Mouse (Mus musculus) lung, embryonic 15.5 days (tissue): ENCODE results near the gene BC051019. TPM values are rescaled to one million over a fixed set of nuclear protein-coding genes. Genes with fewer than 3 reads are reported as not detected.

Experiments
- ATAC-seq: fragments of 200-750 bp; cut with Nextera tagmentation; 2 replicates; pipeline ENCODE4 v1.8.0; 2017; ENCODE audit warnings: moderate number of reproducible peaks, borderline replicate concordance; ENCODE audit not compliant: low FRiP score, low TSS enrichment; ENCODE audit errors: extremely low read depth
- H3K27ac ChIP-seq: fragments of 300-500 bp; sonication (generic); 2 replicates; pipeline ENCODE4 v1.5.1; 2015; ENCODE audit warnings: moderate library complexity, mild to moderate bottlenecking, inconsistent platforms
- H3K27me3 ChIP-seq: fragments of 300-500 bp; sonication (generic); 2 replicates; pipeline ENCODE4 v1.6.1; 2015; ENCODE audit warnings: inconsistent platforms
- H3K36me3 ChIP-seq: fragments of 300-500 bp; sonication (generic); 2 replicates; pipeline ENCODE4 v1.6.1; 2015; ENCODE audit warnings: inconsistent platforms
- H3K4me1 ChIP-seq: fragments of 300-500 bp; sonication (generic); 2 replicates; pipeline ENCODE4 v1.6.1; 2015; ENCODE audit warnings: inconsistent platforms
- H3K4me2 ChIP-seq: fragments of 300-500 bp; sonication (generic); 2 replicates; pipeline ENCODE4 v1.6.1; 2015; ENCODE audit warnings: inconsistent platforms, mild to moderate bottlenecking, moderate library complexity
- H3K4me3 ChIP-seq: fragments of 300-500 bp; sonication (generic); 2 replicates; pipeline ENCODE4 v1.5.1; 2015; ENCODE audit warnings: mild to moderate bottlenecking, inconsistent platforms
- H3K9ac ChIP-seq: fragments of 300-500 bp; sonication (generic); 2 replicates; pipeline ENCODE4 v1.6.1; 2015; ENCODE audit warnings: inconsistent platforms
- H3K9me3 ChIP-seq: fragments of 300-500 bp; sonication (generic); 2 replicates; pipeline ENCODE4 v1.6.1; 2016; ENCODE audit warnings: inconsistent platforms
- WGBS: fragments of 180-500 bp; shearing (Covaris S2); methylation state at CpG from one replicate; pipeline ENCODE4 v1.1.7; 2015; 5-methylcytosine and 5-hydroxymethylcytosine counted together
- polyA plus RNA-seq: library from polyadenylated mRNA; unstranded; fragments of >200 nt; fragmentation: Nextera tagmentation; extraction: Ambion mirVana; gene quantifications from 2 replicates; pipeline ENCODE4 v1.2.1, GENCODE M21; 2015

Gene BC051019
- polyA plus RNA-seq, 1 experiment from 2014 or later = 2.5 TPM

- Histone ChIP-seq H3K36me3 (no peaks in the 10 kb centered on the region), H3K9me3 (no peaks in the 10 kb centered on the region), H3K4me1 (peaks cover 29% of the 10 kb centered on the region), H3K27ac (no peak overlapping the region; the same call in 1 of the 2 replicates), H3K4me2 (peak overlapping the region; percentile 76), H3K9ac (0 out of 2 replicates have a peak overlapping the region, but pooled peaks have one; percentile 66), H3K27me3 (no peaks in the 10 kb centered on the region), H3K4me3 (peak overlapping the region; percentile 67)
- no peak for ATAC-seq
- WGBS = 33% methylated on average over 3 of the region's 3 CpGs
These were observed 19.2 kb downstream of the BC051019 start for GRCm38 (mm10) chr7:109704461-109704860.

DNA sequence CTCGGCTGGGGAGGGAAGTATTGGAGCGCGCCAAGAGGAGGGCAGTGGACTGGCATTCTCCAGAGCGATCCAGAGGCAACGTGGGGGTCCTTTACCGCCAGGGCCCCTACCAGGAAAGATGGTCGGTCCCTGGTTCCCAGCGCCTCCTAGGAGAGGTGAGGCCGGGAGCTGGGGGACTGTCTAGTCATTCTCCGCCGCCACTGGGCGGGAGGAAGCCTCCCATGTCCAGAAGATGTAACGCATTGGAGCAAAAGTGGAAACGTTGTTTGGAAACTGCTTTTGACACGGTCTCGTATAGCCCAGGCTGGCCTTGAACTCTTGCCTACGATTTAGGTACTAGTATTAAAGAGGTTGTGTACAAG, 19.7 kb downstream of the BC051019 start:
- ATAC-seq = no peak; the same call in 1 of the 2 replicates
- H3K9me3 ChIP-seq = no peaks in the 10 kb centered on the region
- H3K27ac ChIP-seq = peak overlapping the region; percentile 84

DNA sequence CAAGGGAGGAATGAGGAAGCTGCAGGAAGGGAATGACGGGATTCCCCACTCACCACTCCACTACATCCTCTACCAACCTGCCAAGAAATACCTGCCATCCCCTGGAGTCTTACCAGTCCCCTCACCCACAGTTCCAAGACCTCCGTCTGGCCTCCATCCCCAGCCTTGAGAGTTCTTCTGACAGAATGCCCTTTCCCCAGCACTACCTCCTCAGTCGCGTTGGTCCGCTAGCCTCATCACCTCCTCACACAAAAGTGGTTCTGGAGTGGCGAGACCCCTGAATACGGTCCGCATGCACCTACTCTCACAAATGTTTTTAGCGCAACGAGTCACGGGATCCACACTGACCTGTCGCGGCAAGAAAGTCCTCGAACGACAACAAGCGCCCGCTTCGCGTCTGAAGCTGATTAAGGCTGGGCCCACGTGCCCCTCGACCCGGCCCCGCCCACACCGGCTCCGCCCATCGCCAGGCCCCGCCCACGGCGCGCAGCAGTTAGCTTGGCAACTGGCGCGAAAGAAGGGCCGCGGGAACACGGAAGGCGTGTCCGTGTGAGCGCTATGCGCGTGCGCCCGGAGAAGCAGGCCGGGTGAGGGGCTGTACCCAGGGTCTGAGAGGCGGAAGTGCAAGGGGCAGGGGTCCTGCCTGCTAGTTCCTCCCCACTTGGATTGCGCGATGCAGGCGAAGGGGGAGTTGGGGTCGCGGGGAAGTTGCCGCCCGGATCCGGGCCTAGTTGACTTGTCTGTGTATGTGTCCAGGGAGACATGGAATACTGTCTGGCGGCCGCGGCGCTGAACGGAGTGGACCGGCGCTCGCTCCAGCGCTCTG, 20.2 kb downstream of the BC051019 start, which contains the start of the genes St5 and Akip1:
Gene St5, minus strand, starts transcription at position 416 of the 826 bp plus-strand sequence.
Gene Akip1, plus strand, starts transcription at position 501 of the 826 bp plus-strand sequence.
- Histone ChIP-seq H3K36me3 (no peaks in the 10 kb centered on the region), H3K4me2 (peak within 1 kb of the TSS; percentile 76), H3K9ac (peak within 1 kb of the TSS; percentile 66), H3K4me1 (peaks cover 24% of the 10 kb centered on the region), H3K9me3 (no peaks in the 10 kb centered on the region), H3K4me3 (peak within 1 kb of the TSS; percentile 67), H3K27me3 (no peaks in the 10 kb centered on the region), H3K27ac (peak within 1 kb of the TSS; percentile 84)
- ATAC-seq = peak; percentile 95
- under 1% methylated on average over 61 of the region's 61 CpGs for WGBS

More for the DNA sequence above, 19.7 kb downstream of the BC051019 start:
- whole genome bisulfite sequencing = 2% methylated on average over 17 of the region's 17 CpGs
- Histone ChIP-seq H3K4me1 (peaks cover 26% of the 10 kb centered on the region), H3K36me3 (no peaks in the 10 kb centered on the region), H3K4me3 (peak overlapping the region; percentile 67), H3K9ac (peak overlapping the region; percentile 66), H3K27me3 (no peaks in the 10 kb centered on the region), H3K4me2 (peak overlapping the region; percentile 76)

- 37% methylated on average over 4 of the region's 4 CpGs for WGBS
- H3K27me3 ChIP-seq = no peaks in the 10 kb centered on the region
- no peak for ATAC-seq
- H3K4me3 ChIP-seq = peak overlapping the region; percentile 67; the same call in 1 of the 2 replicates
- H3K36me3 ChIP-seq = no peaks in the 10 kb centered on the region
- no peaks in the 10 kb centered on the region for H3K9me3 ChIP-seq
- H3K27ac ChIP-seq = no peak overlapping the region
- H3K4me1 ChIP-seq = peaks cover 18% of the 10 kb centered on the region
- peak overlapping the region; percentile 76 for H3K4me2 ChIP-seq
- H3K9ac ChIP-seq = no peak overlapping the region
These were observed 20.9 kb downstream of the BC051019 start for GRCm38 (mm10) chr7:109702721-109703120.

DNA sequence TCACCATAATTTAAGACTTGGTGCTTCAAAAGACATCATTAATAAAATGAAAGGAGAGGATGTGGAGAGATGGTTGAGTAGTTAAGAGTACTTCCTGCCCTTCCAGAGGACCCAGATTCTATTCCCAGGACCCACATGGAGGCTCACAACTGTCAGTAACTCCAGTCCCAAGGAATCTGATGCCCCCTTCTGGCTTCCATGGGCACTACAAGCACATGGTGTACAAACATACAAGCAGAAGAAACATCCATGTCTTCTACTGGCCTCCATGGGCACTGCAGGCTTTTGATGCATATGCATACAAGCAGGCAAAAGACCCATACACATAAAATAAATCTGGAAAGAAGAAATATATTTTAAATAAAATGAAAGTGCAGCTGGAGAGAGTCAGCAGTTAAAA, 23.4 kb downstream of the BC051019 start:
- H3K4me3 ChIP-seq = no peak overlapping the region
- no peaks in the 10 kb centered on the region for H3K9me3 ChIP-seq
- no peak for ATAC-seq
- H3K9ac ChIP-seq = no peak overlapping the region
- H3K36me3 ChIP-seq = no peaks in the 10 kb centered on the region
- H3K4me1 ChIP-seq = peaks cover 10% of the 10 kb centered on the region
- H3K4me2 ChIP-seq = no peak overlapping the region
- H3K27me3 ChIP-seq = no peaks in the 10 kb centered on the region
- no peak overlapping the region for H3K27ac ChIP-seq

GRCm38 (mm10) chr7:109695339-109695726, 28.3 kb downstream of the BC051019 start:
- Histone ChIP-seq H3K9me3 (no peaks in the 10 kb centered on the region), H3K4me3 (no peak overlapping the region), H3K27me3 (no peaks in the 10 kb centered on the region), H3K36me3 (no peaks in the 10 kb centered on the region), H3K27ac (no peak overlapping the region), H3K4me2 (no peak overlapping the region), H3K4me1 (peaks cover 9% of the 10 kb centered on the region), H3K9ac (no peak overlapping the region)
- no peak for ATAC-seq
- WGBS = 85% methylated on average over 10 of the region's 10 CpGs

GRCm38 (mm10) chr7:109694576-109695338, 28.9 kb downstream of the BC051019 start:
- H3K36me3 ChIP-seq = no peaks in the 10 kb centered on the region
- 87% methylated on average over 13 of the region's 13 CpGs for WGBS
- H3K4me2 ChIP-seq = no peak overlapping the region

DNA sequence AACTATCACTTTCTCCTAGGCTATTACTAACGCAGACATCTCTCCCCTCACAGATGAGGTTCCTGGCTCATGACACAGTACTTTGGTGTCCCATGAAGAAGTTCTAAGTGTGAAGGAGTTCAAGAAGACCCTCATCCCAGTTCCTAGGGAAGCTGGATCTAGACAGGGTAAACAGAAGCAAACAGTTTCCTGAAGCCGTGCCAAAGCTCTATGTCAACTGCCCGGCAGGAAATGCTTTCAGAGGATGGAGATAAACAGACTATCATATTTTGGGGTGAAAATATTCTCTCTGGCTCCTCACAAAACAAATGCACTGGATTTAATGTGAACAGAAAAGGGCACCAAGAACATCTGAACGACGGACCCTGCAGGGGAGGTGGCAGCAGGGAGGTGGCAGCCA, 32.7 kb downstream of the BC051019 start:
- peak; percentile 17; the same call in 1 of the 2 replicates for ATAC-seq
- H3K4me2 ChIP-seq = no peak overlapping the region
- H3K27ac ChIP-seq = peak overlapping the region; percentile 70

More at GRCm38 (mm10) chr7:109694576-109695338, 28.9 kb downstream of the BC051019 start:
- Histone ChIP-seq H3K27ac (no peak overlapping the region), H3K9me3 (no peaks in the 10 kb centered on the region), H3K4me3 (no peak overlapping the region), H3K9ac (no peak overlapping the region), H3K27me3 (no peaks in the 10 kb centered on the region), H3K4me1 (peaks cover 10% of the 10 kb centered on the region)
- ATAC-seq = no peak

GRCm38 (mm10) chr7:109690101-109690500, 33.5 kb downstream of the BC051019 start:
- H3K9me3 ChIP-seq = no peaks in the 10 kb centered on the region
- ATAC-seq = no peak
- H3K36me3 ChIP-seq = no peaks in the 10 kb centered on the region
- H3K27ac ChIP-seq = no peak overlapping the region
- peaks cover 26% of the 10 kb centered on the region for H3K4me1 ChIP-seq
- H3K4me2 ChIP-seq = no peak overlapping the region
- H3K9ac ChIP-seq = no peak overlapping the region
- no peak overlapping the region for H3K4me3 ChIP-seq
- 88% methylated on average over 3 of the region's 3 CpGs for WGBS
- H3K27me3 ChIP-seq = no peaks in the 10 kb centered on the region

More for the DNA sequence above, 32.7 kb downstream of the BC051019 start:
- Histone ChIP-seq H3K9ac (no peak overlapping the region), H3K4me3 (no peak overlapping the region), H3K36me3 (no peaks in the 10 kb centered on the region), H3K4me1 (peaks cover 25% of the 10 kb centered on the region), H3K27me3 (no peaks in the 10 kb centered on the region), H3K9me3 (no peaks in the 10 kb centered on the region)
- 37% methylated on average over 5 of the region's 5 CpGs for WGBS

- Histone ChIP-seq H3K27me3 (no peaks in the 10 kb centered on the region), H3K4me3 (no peak overlapping the region), H3K4me2 (0 out of 2 replicates have a peak overlapping the region, but pooled peaks have one; percentile 16), H3K9me3 (no peaks in the 10 kb centered on the region), H3K27ac (peak overlapping the region; percentile 60), H3K9ac (no peak overlapping the region), H3K36me3 (no peaks in the 10 kb centered on the region), H3K4me1 (peaks cover 26% of the 10 kb centered on the region)
- no peak for ATAC-seq
- WGBS = 13% methylated on average over 9 of the region's 9 CpGs
These were observed 37.0 kb downstream of the BC051019 start for GRCm38 (mm10) chr7:109686585-109687128.

GRCm38 (mm10) chr7:109680879-109681278, 42.8 kb downstream of the BC051019 start:
- Histone ChIP-seq H3K36me3 (no peaks in the 10 kb centered on the region), H3K27ac (no peak overlapping the region), H3K27me3 (no peaks in the 10 kb centered on the region), H3K9ac (no peak overlapping the region), H3K4me1 (peaks cover 1% of the 10 kb centered on the region; the same call in 1 of the 2 replicates), H3K9me3 (no peaks in the 10 kb centered on the region), H3K4me3 (no peak overlapping the region), H3K4me2 (no peak overlapping the region)
- 87% methylated on average over 1 of the region's 1 CpGs for WGBS
- no peak for ATAC-seq
